Comparison of ENCODE assay signal across 24 mouse cellular contexts in genomic region chr19:39060719-39061118, GRCm38 (mm10). TPM values are rescaled to one million over a fixed set of nuclear protein-coding genes. Genes with fewer than 3 reads are reported as not detected.
"Had no signal": no experiment of that assay in that cellular context is flagged by ENCODE, and none has a peak within 500 bp of the region (broad histone marks: within the 10 kb centered on the region; RNA-seq: fewer than 3 reads in every experiment).

Gene Cyp2c65 (plus strand): TSS chr19:39061015.

- H3K4me3 ChIP-seq: liver, embryonic 15.5 days; lung, embryonic 15.5 days; megakaryocyte, embryonic 14.5 days; midbrain, embryonic 13.5 days; midbrain, embryonic 15.5 days; myocyte; neural tube, embryonic 13.5 days; neural tube, embryonic 15.5 days; stomach, embryonic 15.5 days had no signal

- H3K4me2 ChIP-seq: liver, embryonic 15.5 days; lung, embryonic 15.5 days; midbrain, embryonic 11.5 days; midbrain, embryonic 13.5 days; midbrain, embryonic 15.5 days; neural tube, embryonic 13.5 days; neural tube, embryonic 15.5 days; stomach, embryonic 15.5 days had no signal

- ATAC-seq: liver, postnatal 0 days; lung, postnatal 0 days; midbrain, embryonic 13.5 days; midbrain, embryonic 15.5 days had no signal

- H3K27ac ChIP-seq: liver, embryonic 15.5 days; lung, embryonic 15.5 days; macrophage; midbrain, embryonic 13.5 days; midbrain, embryonic 15.5 days; neural tube, embryonic 13.5 days; neural tube, embryonic 15.5 days; stomach, embryonic 15.5 days had no signal

- H3K9me3 ChIP-seq: liver, embryonic 15.5 days; lung, embryonic 15.5 days; megakaryocyte, embryonic 14.5 days; midbrain, embryonic 13.5 days; midbrain, embryonic 15.5 days; neural tube, embryonic 13.5 days; neural tube, embryonic 15.5 days; stomach, embryonic 15.5 days had no signal

- H3K9ac ChIP-seq: liver, embryonic 15.5 days; liver, postnatal 0 days; lung, embryonic 15.5 days; midbrain, embryonic 13.5 days; midbrain, embryonic 15.5 days; neural tube, embryonic 13.5 days; neural tube, embryonic 15.5 days; stomach, embryonic 15.5 days had no signal

- H3K36me3 ChIP-seq: liver, embryonic 15.5 days; lung, embryonic 15.5 days; midbrain, embryonic 13.5 days; midbrain, embryonic 15.5 days; neural tube, embryonic 13.5 days; neural tube, embryonic 15.5 days; stomach, embryonic 15.5 days had no signal

- H3K27me3 ChIP-seq: liver, embryonic 15.5 days; lung, embryonic 15.5 days; megakaryocyte, embryonic 14.5 days; midbrain, embryonic 13.5 days; midbrain, embryonic 15.5 days; neural tube, embryonic 13.5 days; neural tube, embryonic 15.5 days; stomach, embryonic 15.5 days had no signal

- H3K4me1 ChIP-seq: liver, embryonic 15.5 days; lung, embryonic 15.5 days; megakaryocyte, embryonic 14.5 days; midbrain, embryonic 13.5 days; midbrain, embryonic 15.5 days; neural tube, embryonic 13.5 days; neural tube, embryonic 15.5 days; stomach, embryonic 15.5 days had no signal

- DNase-seq: liver, postnatal 0 days; lung, adult 2 months; lung, postnatal 14 days; lung, postnatal 36 days; retina, postnatal 1 day; right cerebral cortex, adult 18-20 months; right cerebral cortex, postnatal 14 days; spleen, adult 18-20 months; thymus, adult 2 months; thymus, postnatal 25 days; thymus, postnatal 4 days had no signal

RNA-seq across cellular contexts. Expression of gene Cyp2c65, which starts in this region (rescaled TPM):
- polyA plus RNA-seq: liver, embryonic 15.5 days; liver, postnatal 0 days; lung, embryonic 15.5 days; lung, postnatal 0 days; macrophage; midbrain, embryonic 11.5 days; midbrain, embryonic 13.5 days; midbrain, embryonic 15.5 days; myocyte; neural tube, embryonic 11.5 days; neural tube, embryonic 15.5 days; thymus, adult 2 months had no signal
